Mouse (Mus musculus): ENCODE measurements around the gene Kcnj13. TPM values are rescaled to one million over a fixed set of nuclear protein-coding genes. Genes with fewer than 3 reads are reported as not detected.

Kcnj13 gene
- polyA plus RNA-seq, 1 experiment from 2014 or later: 0.68 TPM

DNA sequence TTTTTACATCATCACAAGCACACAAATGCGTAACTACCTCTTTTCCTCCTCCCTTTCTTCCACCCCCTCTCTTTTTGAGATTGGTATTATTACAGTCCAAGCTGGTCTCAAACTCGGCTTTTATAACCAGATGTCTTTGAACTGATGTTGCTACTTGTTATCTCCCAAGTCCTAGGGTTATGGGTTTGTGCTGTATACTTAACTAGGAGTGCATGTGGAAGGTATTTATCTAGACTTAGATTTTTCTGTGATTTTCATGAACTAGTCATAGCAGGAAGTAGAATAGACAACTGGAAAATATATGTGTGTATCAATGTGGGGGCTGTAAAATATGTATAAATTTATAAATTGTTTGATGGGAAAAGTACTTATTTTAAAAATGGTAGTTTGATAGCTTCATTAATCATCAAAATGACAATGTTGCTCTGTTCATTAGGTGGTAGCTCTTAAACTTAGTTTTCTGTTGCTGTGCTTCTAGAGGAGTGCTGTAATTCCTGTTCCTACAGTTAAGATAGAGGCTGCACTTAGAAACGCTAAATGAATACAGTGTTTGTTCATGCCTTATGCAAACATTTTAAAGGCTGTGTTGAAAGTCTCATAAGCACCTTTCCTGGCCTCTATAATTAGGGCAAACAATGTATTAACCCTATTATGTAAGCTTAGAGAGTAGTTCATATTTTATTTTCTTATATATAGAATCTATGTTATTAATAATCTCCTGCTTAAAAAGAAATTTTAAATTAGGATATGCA is 909 bp downstream of the Kcnj13 start:
- Histone ChIP-seq H3K4me3 (ENCODE audit: low read depth, low read length) (no peak overlapping the region), H3K36me3 (ENCODE audit: control insufficient read depth, insufficient read depth, low read length) (no peaks in the 10 kb centered on the region), H3K4me1 (replicated peaks; ENCODE audit: control insufficient read depth, insufficient read depth, low read length) (no peaks in the 10 kb centered on the region), H3K4me2 (ENCODE audit: low read depth, low read length, severe bottlenecking) (no peak overlapping the region), H3K27me3 (ENCODE audit: control insufficient read depth, insufficient read depth, low read length) (no peaks in the 10 kb centered on the region), H3K9me3 (ENCODE audit: control insufficient read depth, low read length) (no peaks in the 10 kb centered on the region), H3K27ac (ENCODE audit: low read depth, low read length) (no peak overlapping the region), H3K9ac (ENCODE audit: low read length) (no peak overlapping the region)
- WGBS: 87% methylated on average over 3 of the region's 3 CpGs
- ATAC-seq (replicated peaks; ENCODE audit: low FRiP score) (no peak), DNase-seq (ENCODE audit: low spot score) (no peak)

GRCm38 (mm10) chr1:87386436-87387092 is 8.0 kb downstream of the Kcnj13 start:
- ATAC-seq (replicated peaks; ENCODE audit: low FRiP score) (no peak), DNase-seq (ENCODE audit: low spot score) (no peak)
- no peak overlapping the region for H3K4me2 ChIP-seq (ENCODE audit: low read depth, low read length, severe bottlenecking)
- no peaks in the 10 kb centered on the region for H3K27me3 ChIP-seq (ENCODE audit: control insufficient read depth, insufficient read depth, low read length)
- H3K4me3 ChIP-seq (ENCODE audit: low read depth, low read length): no peak overlapping the region
- H3K9me3 ChIP-seq (ENCODE audit: control insufficient read depth, low read length): no peaks in the 10 kb centered on the region
- WGBS: 93% methylated on average over 9 of the region's 9 CpGs
- no peak overlapping the region for H3K27ac ChIP-seq (ENCODE audit: low read depth, low read length)
- H3K36me3 ChIP-seq (ENCODE audit: control insufficient read depth, insufficient read depth, low read length): no peaks in the 10 kb centered on the region
- H3K4me1 ChIP-seq (replicated peaks; ENCODE audit: control insufficient read depth, insufficient read depth, low read length): no peaks in the 10 kb centered on the region
- no peak overlapping the region for H3K9ac ChIP-seq (ENCODE audit: low read length)

DNA sequence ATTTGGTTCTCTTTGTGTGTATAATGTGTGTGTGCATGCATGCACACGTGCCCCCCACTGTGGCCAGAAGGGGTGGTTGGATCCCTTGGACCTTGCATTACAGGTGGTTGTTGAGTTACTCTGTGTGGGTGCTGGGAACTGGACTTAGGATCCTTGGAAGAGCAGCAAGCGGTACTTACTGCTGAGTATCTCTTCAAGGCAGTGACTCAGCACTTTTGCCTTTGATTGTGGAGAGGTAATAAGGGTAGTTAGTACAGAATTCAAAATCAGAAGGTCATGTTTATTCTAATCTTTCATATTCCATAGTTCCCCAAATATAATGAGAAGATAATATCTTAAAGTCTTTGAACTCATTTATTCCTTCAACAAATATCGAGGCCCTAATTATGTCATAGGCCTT is 13.4 kb downstream of the Kcnj13 start:
- H3K9ac ChIP-seq (ENCODE audit: low read length): no peak overlapping the region
- no peaks in the 10 kb centered on the region for H3K4me1 ChIP-seq (replicated peaks; ENCODE audit: control insufficient read depth, insufficient read depth, low read length)
- H3K27ac ChIP-seq (ENCODE audit: low read depth, low read length): no peak overlapping the region
- no peaks in the 10 kb centered on the region for H3K36me3 ChIP-seq (ENCODE audit: control insufficient read depth, insufficient read depth, low read length)
- ATAC-seq (replicated peaks; ENCODE audit: low FRiP score) (no peak), DNase-seq (ENCODE audit: low spot score) (no peak)
- no peaks in the 10 kb centered on the region for H3K9me3 ChIP-seq (ENCODE audit: control insufficient read depth, low read length)
- no peak overlapping the region for H3K4me2 ChIP-seq (ENCODE audit: low read depth, low read length, severe bottlenecking)
- no peak overlapping the region for H3K4me3 ChIP-seq (ENCODE audit: low read depth, low read length)
- no peaks in the 10 kb centered on the region for H3K27me3 ChIP-seq (ENCODE audit: control insufficient read depth, insufficient read depth, low read length)
- 95% methylated on average over 3 of the region's 3 CpGs for WGBS

DNA sequence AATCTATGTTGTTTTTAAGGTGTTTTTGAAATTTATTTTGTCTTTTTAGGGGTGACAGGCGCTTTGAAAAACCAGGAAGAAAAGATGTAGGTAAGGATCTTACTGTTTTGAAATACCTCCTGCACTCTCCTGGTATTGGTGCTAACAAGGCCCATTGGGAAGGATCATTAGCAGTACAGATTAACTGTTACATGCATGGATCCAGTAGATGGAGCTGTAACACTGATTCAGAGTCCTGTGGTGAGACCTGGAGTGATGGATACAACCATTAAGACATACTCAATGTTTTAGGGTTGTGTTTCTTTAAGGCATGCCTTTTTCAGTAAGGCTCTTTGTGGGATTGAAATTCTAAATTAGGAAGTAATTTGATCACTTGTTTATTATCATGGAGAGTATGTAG is 14.6 kb downstream of the Kcnj13 start:
- 93% methylated on average over 1 of the region's 1 CpGs for WGBS
- DNase-seq (ENCODE audit: low spot score) (no peak), ATAC-seq (replicated peaks; ENCODE audit: low FRiP score) (no peak)
- Histone ChIP-seq H3K4me3 (ENCODE audit: low read depth, low read length) (no peak overlapping the region), H3K4me2 (ENCODE audit: low read depth, low read length, severe bottlenecking) (no peak overlapping the region), H3K9me3 (ENCODE audit: control insufficient read depth, low read length) (no peaks in the 10 kb centered on the region), H3K27me3 (ENCODE audit: control insufficient read depth, insufficient read depth, low read length) (no peaks in the 10 kb centered on the region), H3K36me3 (ENCODE audit: control insufficient read depth, insufficient read depth, low read length) (no peaks in the 10 kb centered on the region), H3K4me1 (replicated peaks; ENCODE audit: control insufficient read depth, insufficient read depth, low read length) (no peaks in the 10 kb centered on the region), H3K27ac (ENCODE audit: low read depth, low read length) (no peak overlapping the region), H3K9ac (ENCODE audit: low read length) (no peak overlapping the region)

DNA sequence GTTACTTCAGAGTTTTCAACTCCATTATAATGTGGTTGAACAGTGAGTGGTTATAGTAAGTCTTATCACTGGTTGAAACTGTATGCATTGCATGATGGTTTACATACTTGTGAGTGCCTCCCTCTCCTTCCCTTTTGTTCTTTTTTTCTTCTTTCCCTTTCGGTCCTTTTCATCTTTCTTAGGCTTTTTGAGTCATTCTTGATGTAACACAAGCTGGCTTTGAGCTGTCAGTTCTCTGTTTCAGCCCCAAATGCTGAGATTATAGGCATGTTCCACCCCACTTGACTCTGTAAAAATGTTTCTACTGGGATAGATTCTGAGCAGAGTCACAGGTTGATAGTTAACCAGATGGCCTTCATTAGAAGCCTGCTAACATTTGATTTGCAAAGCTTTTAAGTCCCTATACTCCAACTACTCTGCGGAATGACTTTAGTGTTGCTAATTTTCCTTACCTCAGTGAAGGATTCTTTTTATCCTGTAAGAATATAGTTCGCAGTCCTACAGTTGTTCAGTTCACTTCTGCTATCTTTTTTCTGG is 16.4 kb downstream of the Kcnj13 start:
- Histone ChIP-seq H3K4me3 (ENCODE audit: low read depth, low read length) (no peak overlapping the region), H3K36me3 (ENCODE audit: control insufficient read depth, insufficient read depth, low read length) (no peaks in the 10 kb centered on the region; the same call in 1 of the 2 replicates), H3K9me3 (ENCODE audit: control insufficient read depth, low read length) (no peaks in the 10 kb centered on the region), H3K27me3 (ENCODE audit: control insufficient read depth, insufficient read depth, low read length) (no peaks in the 10 kb centered on the region), H3K4me1 (replicated peaks; ENCODE audit: control insufficient read depth, insufficient read depth, low read length) (no peaks in the 10 kb centered on the region), H3K27ac (ENCODE audit: low read depth, low read length) (no peak overlapping the region), H3K9ac (ENCODE audit: low read length) (no peak overlapping the region), H3K4me2 (ENCODE audit: low read depth, low read length, severe bottlenecking) (no peak overlapping the region)
- WGBS: 93% methylated on average over 3 of the region's 3 CpGs
- ATAC-seq (replicated peaks; ENCODE audit: low FRiP score): no peak
- DNase-seq (ENCODE audit: low spot score): no peak

DNA sequence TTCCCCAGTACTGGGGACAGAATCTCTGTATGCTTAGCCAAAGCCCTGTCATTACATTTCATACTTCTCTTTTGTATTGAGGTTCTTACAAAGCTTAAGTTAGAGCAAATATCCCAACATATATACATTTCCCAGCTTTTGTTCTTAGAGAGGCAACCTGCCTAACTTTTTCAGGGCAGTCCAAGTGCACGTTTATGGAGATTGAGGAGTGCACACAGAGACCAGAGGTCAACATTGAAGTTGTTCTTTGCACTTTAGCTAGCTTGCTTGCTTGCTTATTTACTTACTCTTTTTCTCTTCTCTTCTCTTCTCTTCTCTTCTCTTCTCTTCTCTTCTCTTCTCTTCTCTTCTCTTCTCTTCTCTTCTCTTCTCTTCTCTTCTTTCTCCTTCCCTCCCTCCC is 34.3 kb downstream of the Kcnj13 start:
- H3K27me3 ChIP-seq (ENCODE audit: control insufficient read depth, insufficient read depth, low read length): no peaks in the 10 kb centered on the region
- H3K4me3 ChIP-seq (ENCODE audit: low read depth, low read length): no peak overlapping the region
- 82% methylated on average over 1 of the region's 1 CpGs for WGBS
- no peak overlapping the region for H3K4me2 ChIP-seq (ENCODE audit: low read depth, low read length, severe bottlenecking)
- no peak for DNase-seq (ENCODE audit: low spot score)
- no peaks in the 10 kb centered on the region for H3K9me3 ChIP-seq (ENCODE audit: control insufficient read depth, low read length)
- no peak overlapping the region for H3K27ac ChIP-seq (ENCODE audit: low read depth, low read length)
- H3K36me3 ChIP-seq (ENCODE audit: control insufficient read depth, insufficient read depth, low read length): no peaks in the 10 kb centered on the region
- no peaks in the 10 kb centered on the region for H3K4me1 ChIP-seq (replicated peaks; ENCODE audit: control insufficient read depth, insufficient read depth, low read length)
- no peak overlapping the region for H3K9ac ChIP-seq (ENCODE audit: low read length)
- no peak for ATAC-seq (replicated peaks; ENCODE audit: low FRiP score)

- Histone ChIP-seq H3K9ac (ENCODE audit: low read length) (no peak overlapping the region), H3K9me3 (ENCODE audit: control insufficient read depth, low read length) (no peaks in the 10 kb centered on the region), H3K4me1 (replicated peaks; ENCODE audit: control insufficient read depth, insufficient read depth, low read length) (no peaks in the 10 kb centered on the region), H3K4me3 (ENCODE audit: low read depth, low read length) (no peak overlapping the region), H3K27ac (ENCODE audit: low read depth, low read length) (no peak overlapping the region), H3K4me2 (ENCODE audit: low read depth, low read length, severe bottlenecking) (no peak overlapping the region), H3K36me3 (ENCODE audit: control insufficient read depth, insufficient read depth, low read length) (no peaks in the 10 kb centered on the region), H3K27me3 (ENCODE audit: control insufficient read depth, insufficient read depth, low read length) (no peaks in the 10 kb centered on the region)
- WGBS: 96% methylated on average over 2 of the region's 2 CpGs
- ATAC-seq (replicated peaks; ENCODE audit: low FRiP score) (no peak), DNase-seq (ENCODE audit: low spot score) (no peak)
Measured at GRCm38 (mm10) chr1:87350576-87350975, 44.0 kb downstream of the Kcnj13 start.

Measured in forebrain, embryonic 11.5 days (tissue).